Mouse (Mus musculus) heart, embryonic 16.5 days (tissue): ENCODE measurements at regions not wholly inside any gene's neighbourhood (a gene's known extent, or its start where the extent isn't known, plus 50 kb on each side); places are given as distances from the start of the nearest gene placed in this dataset.

Source experiments
- ATAC-seq: fragments of 200-750 bp; cut with Nextera tagmentation; replicated peaks from 2 replicates; pipeline ENCODE4 v1.8.0; 2017; ENCODE audit warnings: moderate number of reproducible peaks; ENCODE audit not compliant: insufficient read depth, low FRiP score; ENCODE audit errors: extremely low read depth
- H3K27ac ChIP-seq: fragments of 300-500 bp; sonication (generic); 2 replicates; pipeline ENCODE4 v1.5.1; 2014; ENCODE audit warnings: mild to moderate bottlenecking, low read length, control low read depth, moderate library complexity
- H3K27me3 ChIP-seq: fragments of 300-500 bp; sonication (generic); 2 replicates; pipeline ENCODE4 v1.6.1; 2014; ENCODE audit warnings: low read length, mixed read lengths; ENCODE audit not compliant: control insufficient read depth, insufficient read depth
- H3K36me3 ChIP-seq: fragments of 300-500 bp; sonication (generic); 2 replicates; pipeline ENCODE4 v1.6.1; 2014; ENCODE audit not compliant: control insufficient read depth, insufficient read depth
- H3K4me1 ChIP-seq: fragments of 300-500 bp; sonication (generic); 2 replicates; pipeline ENCODE4 v1.6.1; 2014; ENCODE audit warnings: low read length, mixed read lengths; ENCODE audit not compliant: control insufficient read depth, insufficient read depth
- H3K4me2 ChIP-seq: fragments of 300-500 bp; sonication (generic); 2 replicates; pipeline ENCODE4 v1.6.1; 2014; ENCODE audit warnings: low read depth, mild to moderate bottlenecking, control low read depth, low read length
- H3K4me3 ChIP-seq: fragments of 300-500 bp; sonication (generic); 2 replicates; pipeline ENCODE4 v1.5.1; 2014; ENCODE audit warnings: mild to moderate bottlenecking, control low read depth, low read length
- H3K9ac ChIP-seq: fragments of 300-500 bp; sonication (generic); 2 replicates; pipeline ENCODE4 v1.6.1; 2014; ENCODE audit warnings: low read length, control low read depth
- H3K9me3 ChIP-seq: fragments of 300-500 bp; sonication (generic); replicated peaks from 2 replicates; pipeline ENCODE4 v1.6.1; 2016; ENCODE audit warnings: low read length; ENCODE audit not compliant: control insufficient read depth
- WGBS: fragments of 180-500 bp; shearing (Covaris S2); extraction: QIAGEN DNeasy Blood & Tissue Kit; methylation state at CpG from one replicate; pipeline ENCODE4 v1.1.7; 2014; 5-methylcytosine and 5-hydroxymethylcytosine counted together

DNA sequence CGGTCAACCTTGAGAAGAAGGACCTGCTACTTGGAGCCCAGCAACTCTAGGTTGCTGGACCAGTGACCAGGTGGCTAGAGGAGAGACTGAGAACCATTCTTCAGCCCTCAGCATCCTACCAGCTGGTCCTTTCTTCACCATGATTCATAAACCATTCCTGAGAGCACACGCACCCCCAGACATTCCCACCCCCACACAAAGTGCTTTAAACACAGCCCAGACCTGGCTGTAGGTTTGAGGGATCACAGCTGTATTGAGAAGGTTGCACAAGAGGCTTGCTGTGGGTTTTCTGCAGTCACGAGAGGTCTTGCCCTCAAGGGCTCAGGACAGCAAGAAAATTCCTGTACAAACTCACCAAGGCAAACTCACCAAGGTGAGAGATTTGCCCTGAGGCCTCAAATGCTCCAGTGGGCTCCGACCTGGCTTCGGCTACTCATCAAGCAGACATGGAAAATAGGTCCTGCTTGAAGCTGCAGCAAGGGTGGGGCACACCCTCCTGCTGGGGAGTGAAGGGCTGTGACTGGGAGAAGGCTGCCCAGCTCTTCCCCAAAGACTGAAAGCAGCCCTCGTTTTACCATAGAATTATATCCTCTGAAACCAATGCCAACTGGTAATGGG lies 161.9 kb upstream of the Lnx1 start:
- no peaks in the 10 kb centered on the region for H3K9me3 ChIP-seq
- no peak overlapping the region for H3K4me3 ChIP-seq
- no peaks in the 10 kb centered on the region for H3K4me1 ChIP-seq
- no peaks in the 10 kb centered on the region for H3K27me3 ChIP-seq
- H3K27ac ChIP-seq: no peak overlapping the region
- H3K36me3 ChIP-seq: no peaks in the 10 kb centered on the region
- WGBS: 75% methylated on average over 6 of the region's 6 CpGs
- no peak overlapping the region for H3K4me2 ChIP-seq
- no peak overlapping the region for H3K9ac ChIP-seq
- no peak for ATAC-seq

DNA sequence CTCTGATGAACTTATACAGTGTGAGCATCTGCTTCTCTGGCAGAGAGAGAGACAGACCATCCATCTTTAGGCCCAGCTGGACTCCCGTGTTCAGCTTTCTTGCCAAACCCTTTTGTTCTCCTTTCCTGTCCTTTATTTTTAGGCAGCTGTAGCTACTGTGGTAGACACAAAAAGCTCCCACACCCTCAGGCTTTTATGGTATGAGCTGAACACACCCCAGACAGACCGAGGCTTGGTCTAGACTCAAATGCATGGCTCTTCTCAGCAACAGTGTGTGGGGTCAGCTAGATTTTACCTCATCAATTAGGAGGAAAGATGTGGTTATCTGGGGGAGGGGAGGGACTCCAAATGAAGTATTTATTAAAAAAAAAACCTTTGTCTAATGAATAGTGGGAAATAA lies 158.6 kb upstream of the Lnx1 start:
- Histone ChIP-seq H3K9ac (no peak overlapping the region), H3K4me1 (no peaks in the 10 kb centered on the region), H3K9me3 (no peaks in the 10 kb centered on the region), H3K36me3 (no peaks in the 10 kb centered on the region), H3K4me3 (no peak overlapping the region), H3K27ac (no peak overlapping the region), H3K27me3 (no peaks in the 10 kb centered on the region), H3K4me2 (no peak overlapping the region)
- ATAC-seq: no peak
- 55% methylated on average over 2 of the region's 2 CpGs for WGBS

DNA sequence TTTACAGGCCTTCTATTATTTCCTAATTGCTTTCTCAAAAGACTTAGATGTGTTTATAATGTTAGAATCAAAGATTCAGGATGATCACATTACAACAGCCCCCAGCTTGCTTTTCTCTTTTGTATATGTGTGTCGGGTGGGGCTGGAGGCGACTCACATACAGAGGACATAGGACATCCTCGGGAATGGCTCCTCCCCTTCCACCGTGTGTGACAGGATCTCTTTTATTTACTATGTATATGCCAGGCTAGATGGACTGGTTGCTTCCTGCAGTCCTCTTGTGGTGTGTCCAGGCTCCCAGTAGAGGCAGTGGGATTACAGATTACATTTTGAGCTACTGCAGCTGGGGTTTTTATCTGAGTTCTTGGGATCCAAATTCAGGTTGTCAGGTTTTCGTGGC lies 155.1 kb upstream of the Lnx1 start:
- Histone ChIP-seq H3K9ac (no peak overlapping the region), H3K4me3 (no peak overlapping the region), H3K9me3 (no peaks in the 10 kb centered on the region), H3K36me3 (no peaks in the 10 kb centered on the region), H3K27ac (no peak overlapping the region), H3K4me1 (no peaks in the 10 kb centered on the region), H3K4me2 (no peak overlapping the region), H3K27me3 (no peaks in the 10 kb centered on the region)
- no peak for ATAC-seq
- WGBS: 46% methylated on average over 5 of the region's 5 CpGs

DNA sequence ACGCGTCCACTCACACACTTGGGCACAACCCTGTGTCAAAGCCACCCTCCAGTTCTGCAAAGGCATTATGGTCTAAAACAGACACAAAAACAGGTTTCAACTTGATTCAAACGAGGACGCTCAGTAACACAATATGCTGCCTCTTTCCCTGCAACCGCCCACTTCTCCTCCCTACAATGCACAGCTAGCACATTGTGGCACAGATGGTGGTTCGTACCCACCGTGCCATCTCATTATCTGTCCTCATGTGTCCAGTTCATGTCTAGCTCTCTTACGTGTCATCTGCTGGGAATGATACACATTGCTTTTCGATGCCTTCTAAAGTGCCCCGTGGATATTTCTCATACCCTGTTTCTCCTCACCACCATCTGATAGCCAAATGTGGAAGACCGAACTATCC lies 154.4 kb upstream of the Lnx1 start:
- H3K27ac ChIP-seq: no peak overlapping the region
- no peak overlapping the region for H3K9ac ChIP-seq
- no peaks in the 10 kb centered on the region for H3K4me1 ChIP-seq
- no peak for ATAC-seq
- no peaks in the 10 kb centered on the region for H3K36me3 ChIP-seq
- WGBS: 79% methylated on average over 11 of the region's 11 CpGs
- H3K4me3 ChIP-seq: no peak overlapping the region
- no peaks in the 10 kb centered on the region for H3K27me3 ChIP-seq
- H3K4me2 ChIP-seq: no peak overlapping the region
- H3K9me3 ChIP-seq: no peaks in the 10 kb centered on the region

DNA sequence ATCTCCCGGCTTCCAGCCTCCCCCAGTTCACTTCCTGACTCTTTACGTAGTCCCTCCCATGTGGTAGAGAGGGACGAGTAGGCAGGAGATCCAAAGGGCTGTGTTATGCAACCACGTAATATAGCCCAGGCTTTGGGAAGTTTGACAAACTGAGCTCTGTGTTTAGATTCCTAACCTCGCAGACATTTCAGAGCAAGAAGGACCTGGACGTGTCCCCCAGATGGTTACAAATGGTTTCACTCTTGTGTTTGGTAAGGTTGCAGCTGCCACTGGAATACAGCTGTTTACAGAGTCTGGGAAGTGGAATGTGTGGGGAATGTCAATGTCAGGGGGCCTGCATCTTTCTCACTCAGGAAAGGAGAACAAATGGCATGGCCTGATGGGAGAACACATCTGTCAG lies 145.1 kb upstream of the Lnx1 start:
- Histone ChIP-seq H3K9me3 (no peaks in the 10 kb centered on the region), H3K27me3 (no peaks in the 10 kb centered on the region), H3K4me2 (no peak overlapping the region), H3K4me1 (no peaks in the 10 kb centered on the region), H3K27ac (no peak overlapping the region), H3K4me3 (no peak overlapping the region), H3K36me3 (no peaks in the 10 kb centered on the region), H3K9ac (no peak overlapping the region)
- ATAC-seq: no peak
- WGBS: 46% methylated on average over 6 of the region's 6 CpGs

DNA sequence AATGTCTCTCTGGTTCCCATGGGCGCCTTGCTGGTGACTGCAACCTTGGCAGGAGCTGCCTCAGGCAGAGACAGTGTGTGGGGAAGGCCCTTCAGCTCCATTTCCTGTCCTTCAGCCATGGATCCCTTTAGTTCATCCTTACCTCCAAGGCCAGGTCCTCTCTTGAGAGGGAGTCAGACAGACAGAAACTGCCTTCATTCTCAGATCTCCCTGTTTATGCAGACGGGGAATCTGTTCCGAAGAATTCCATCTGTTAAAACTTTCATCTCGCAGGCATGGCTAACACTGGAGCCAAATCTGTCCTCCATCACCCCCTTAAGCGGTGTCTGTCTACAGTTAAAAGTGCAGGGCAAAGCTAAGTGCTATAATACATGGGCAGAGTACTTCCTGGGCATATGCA lies 144.0 kb upstream of the Lnx1 start:
- no peak for ATAC-seq
- H3K4me1 ChIP-seq: no peaks in the 10 kb centered on the region
- WGBS: 73% methylated on average over 5 of the region's 5 CpGs
- no peaks in the 10 kb centered on the region for H3K36me3 ChIP-seq
- no peaks in the 10 kb centered on the region for H3K9me3 ChIP-seq
- no peak overlapping the region for H3K9ac ChIP-seq
- no peak overlapping the region for H3K4me3 ChIP-seq
- no peaks in the 10 kb centered on the region for H3K27me3 ChIP-seq
- no peak overlapping the region for H3K27ac ChIP-seq
- H3K4me2 ChIP-seq: no peak overlapping the region

DNA sequence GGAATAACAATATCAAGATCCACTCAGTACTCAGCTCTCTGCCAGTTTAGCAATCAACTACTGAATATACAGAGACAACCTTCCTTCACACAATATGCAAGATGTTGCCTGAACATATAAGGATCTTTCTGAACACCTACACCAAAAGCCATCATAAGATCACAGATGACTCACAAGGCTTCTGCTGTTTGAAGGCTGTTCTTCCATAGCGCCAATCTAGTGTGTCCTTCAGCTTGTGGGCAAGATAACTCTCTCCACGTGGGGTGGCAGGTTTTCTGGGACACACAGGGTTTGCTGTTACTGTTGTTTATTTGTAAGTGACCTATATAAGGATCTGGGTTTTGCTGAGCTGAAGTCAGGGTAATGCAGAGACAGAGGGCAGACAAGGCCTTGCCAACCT lies 131.7 kb upstream of the Lnx1 start:
- ATAC-seq: no peak
- Histone ChIP-seq H3K9ac (no peak overlapping the region), H3K9me3 (no peaks in the 10 kb centered on the region), H3K27me3 (no peaks in the 10 kb centered on the region), H3K4me1 (peaks cover 6% of the 10 kb centered on the region), H3K27ac (no peak overlapping the region), H3K4me2 (no peak overlapping the region), H3K4me3 (no peak overlapping the region), H3K36me3 (no peaks in the 10 kb centered on the region)
- WGBS: 71% methylated on average over 2 of the region's 2 CpGs

DNA sequence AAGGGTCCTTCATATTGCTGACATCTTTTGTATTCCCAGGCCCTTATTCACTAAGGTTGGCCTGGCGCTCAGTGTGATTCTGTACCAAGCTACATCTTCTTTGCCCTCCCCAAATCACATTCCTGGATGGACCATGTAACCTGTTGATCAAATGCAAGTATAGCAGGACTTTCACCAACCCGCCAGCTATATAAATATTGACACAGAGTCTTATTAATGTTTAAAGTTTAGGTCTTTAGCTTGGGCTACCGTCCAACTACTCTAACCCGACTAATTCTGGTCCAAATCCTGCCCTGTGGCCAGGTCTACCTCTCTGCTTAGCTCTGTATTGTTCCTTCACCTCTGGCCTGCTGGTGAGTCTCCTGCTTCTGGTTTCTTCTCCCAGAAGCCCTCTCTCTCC lies 131.2 kb upstream of the Lnx1 start:
- Histone ChIP-seq H3K4me3 (no peak overlapping the region), H3K4me1 (peaks cover under 1% of the 10 kb centered on the region), H3K27ac (no peak overlapping the region), H3K9ac (no peak overlapping the region), H3K27me3 (no peaks in the 10 kb centered on the region), H3K4me2 (no peak overlapping the region), H3K36me3 (no peaks in the 10 kb centered on the region), H3K9me3 (no peaks in the 10 kb centered on the region)
- WGBS: 82% methylated on average over 4 of the region's 4 CpGs
- no peak for ATAC-seq

DNA sequence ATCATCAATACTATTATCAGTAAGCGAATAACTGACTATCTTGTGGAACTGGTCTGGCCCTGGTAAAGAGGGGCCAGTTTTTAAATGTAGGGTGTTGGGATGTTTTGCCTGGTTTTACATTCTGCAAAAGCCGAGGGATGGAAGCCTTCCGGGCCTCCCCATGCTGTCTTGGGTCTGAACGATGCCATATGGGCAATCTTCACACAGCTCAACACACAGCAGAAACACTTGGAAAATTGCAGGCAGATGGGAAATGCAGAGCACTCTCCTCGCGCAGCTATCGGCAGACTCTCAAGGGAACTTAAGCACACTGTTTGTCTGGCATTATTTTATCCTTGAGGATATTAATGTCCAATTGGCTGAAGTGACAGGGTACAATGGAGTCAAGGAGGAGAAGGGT lies 129.3 kb upstream of the Lnx1 start:
- 83% methylated on average over 7 of the region's 7 CpGs for WGBS
- no peak overlapping the region for H3K4me2 ChIP-seq
- no peaks in the 10 kb centered on the region for H3K4me1 ChIP-seq
- H3K9me3 ChIP-seq: no peaks in the 10 kb centered on the region
- H3K4me3 ChIP-seq: no peak overlapping the region
- H3K36me3 ChIP-seq: no peaks in the 10 kb centered on the region
- no peak for ATAC-seq
- no peaks in the 10 kb centered on the region for H3K27me3 ChIP-seq
- H3K27ac ChIP-seq: no peak overlapping the region
- H3K9ac ChIP-seq: no peak overlapping the region

DNA sequence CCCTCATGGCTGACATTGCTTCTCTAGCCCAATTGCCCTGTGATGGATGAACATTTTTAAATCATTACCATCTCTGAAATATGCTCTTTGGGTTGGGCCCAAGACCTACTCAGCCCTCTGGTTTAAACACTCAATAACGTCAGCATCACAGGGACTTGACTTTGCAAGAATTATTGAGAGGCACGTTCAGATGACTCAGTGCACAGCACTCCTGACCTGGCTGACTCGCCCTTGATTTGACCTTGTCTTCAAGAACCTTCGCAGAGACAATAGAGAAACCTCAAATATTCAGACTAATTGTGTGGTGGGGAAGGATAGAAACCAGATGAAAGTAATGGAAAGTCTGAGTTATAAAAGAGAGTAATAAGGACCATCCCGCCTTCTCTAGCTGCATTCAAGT lies 127.9 kb upstream of the Lnx1 start:
- H3K27ac ChIP-seq: no peak overlapping the region
- H3K9me3 ChIP-seq: no peaks in the 10 kb centered on the region

More for the DNA sequence above, 127.9 kb upstream of the Lnx1 start:
- Histone ChIP-seq H3K36me3 (no peaks in the 10 kb centered on the region), H3K4me3 (no peak overlapping the region), H3K4me1 (no peaks in the 10 kb centered on the region), H3K4me2 (no peak overlapping the region), H3K27me3 (no peaks in the 10 kb centered on the region), H3K9ac (no peak overlapping the region)
- no peak for ATAC-seq
- WGBS: 53% methylated on average over 5 of the region's 5 CpGs
